Mouse (Mus musculus): Measurements from ENCODE around the gene Galk2. TPM values are rescaled to one million over a fixed set of nuclear protein-coding genes. Genes with fewer than 3 reads are reported as not detected.

Gene Galk2
- polyA plus RNA-seq, 1 experiment from 2014 or later = 35.2 TPM

GRCm38 (mm10) chr2:125868301-125868700, 9.4 kb downstream of the Galk2 start:
- Histone ChIP-seq H3K9ac (ENCODE audit: low read depth, low read length) (no peak overlapping the region), H3K9me3 (ENCODE audit: control insufficient read depth, low read length) (no peaks in the 10 kb centered on the region), H3K4me1 (ENCODE audit: control insufficient read depth, insufficient read depth, low read length) (0 out of 2 replicates have a peak, but pooled peaks cover 9% of the 10 kb centered on the region), H3K27ac (replicated peaks; ENCODE audit: low read depth, low read length) (no peak overlapping the region), H3K4me2 (ENCODE audit: low read depth, low read length) (no peak overlapping the region), H3K27me3 (replicated peaks; ENCODE audit: control insufficient read depth, insufficient read depth, low read length) (no peaks in the 10 kb centered on the region), H3K4me3 (ENCODE audit: low read depth, low read length) (no peak overlapping the region), H3K36me3 (ENCODE audit: control insufficient read depth, insufficient read depth, low read length) (peaks cover 7% of the 10 kb centered on the region; the same call in 1 of the 2 replicates)
- ATAC-seq (ENCODE audit: low read depth) = no peak
- WGBS = 85% methylated on average over 3 of the region's 3 CpGs
- DNase-seq (ENCODE audit: low spot score) = no peak

- 0 out of 2 replicates have a peak, but pooled peaks cover 9% of the 10 kb centered on the region for H3K4me1 ChIP-seq (ENCODE audit: control insufficient read depth, insufficient read depth, low read length)
- WGBS = 86% methylated on average over 3 of the region's 3 CpGs
- no peak overlapping the region for H3K4me2 ChIP-seq (ENCODE audit: low read depth, low read length)
- no peak overlapping the region for H3K4me3 ChIP-seq (ENCODE audit: low read depth, low read length)
- no peaks in the 10 kb centered on the region for H3K27me3 ChIP-seq (replicated peaks; ENCODE audit: control insufficient read depth, insufficient read depth, low read length)
- DNase-seq (ENCODE audit: low spot score) = no peak
- no peak for ATAC-seq (ENCODE audit: low read depth)
- peaks cover 10% of the 10 kb centered on the region; the same call in 1 of the 2 replicates for H3K36me3 ChIP-seq (ENCODE audit: control insufficient read depth, insufficient read depth, low read length)
- H3K9ac ChIP-seq (ENCODE audit: low read depth, low read length) = no peak overlapping the region
- H3K27ac ChIP-seq (replicated peaks; ENCODE audit: low read depth, low read length) = no peak overlapping the region
- no peaks in the 10 kb centered on the region for H3K9me3 ChIP-seq (ENCODE audit: control insufficient read depth, low read length)
Observed at GRCm38 (mm10) chr2:125870159-125870558, 11.2 kb downstream of the Galk2 start.

- H3K9ac ChIP-seq (ENCODE audit: low read depth, low read length) = no peak overlapping the region
- H3K4me2 ChIP-seq (ENCODE audit: low read depth, low read length) = no peak overlapping the region
- ATAC-seq (ENCODE audit: low read depth) (no peak), DNase-seq (ENCODE audit: low spot score) (no peak)
- WGBS = 63% methylated on average over 4 of the region's 4 CpGs
- H3K9me3 ChIP-seq (ENCODE audit: control insufficient read depth, low read length) = no peaks in the 10 kb centered on the region
- H3K27ac ChIP-seq (replicated peaks; ENCODE audit: low read depth, low read length) = no peak overlapping the region
- no peaks in the 10 kb centered on the region for H3K4me1 ChIP-seq (ENCODE audit: control insufficient read depth, insufficient read depth, low read length)
- no peak overlapping the region for H3K4me3 ChIP-seq (ENCODE audit: low read depth, low read length)
- H3K27me3 ChIP-seq (replicated peaks; ENCODE audit: control insufficient read depth, insufficient read depth, low read length) = no peaks in the 10 kb centered on the region
- H3K36me3 ChIP-seq (ENCODE audit: control insufficient read depth, insufficient read depth, low read length) = no peaks in the 10 kb centered on the region
Observed at GRCm38 (mm10) chr2:125885891-125886576, 27.1 kb downstream of the Galk2 start.

GRCm38 (mm10) chr2:125893096-125893495, 34.2 kb downstream of the Galk2 start:
- Histone ChIP-seq H3K9me3 (ENCODE audit: control insufficient read depth, low read length) (no peaks in the 10 kb centered on the region), H3K36me3 (ENCODE audit: control insufficient read depth, insufficient read depth, low read length) (0 out of 2 replicates have a peak, but pooled peaks cover 3% of the 10 kb centered on the region), H3K4me3 (ENCODE audit: low read depth, low read length) (no peak overlapping the region), H3K4me1 (ENCODE audit: control insufficient read depth, insufficient read depth, low read length) (no peaks in the 10 kb centered on the region), H3K27ac (replicated peaks; ENCODE audit: low read depth, low read length) (no peak overlapping the region), H3K4me2 (ENCODE audit: low read depth, low read length) (no peak overlapping the region), H3K9ac (ENCODE audit: low read depth, low read length) (no peak overlapping the region), H3K27me3 (replicated peaks; ENCODE audit: control insufficient read depth, insufficient read depth, low read length) (no peaks in the 10 kb centered on the region)
- ATAC-seq (ENCODE audit: low read depth) (no peak), DNase-seq (ENCODE audit: low spot score) (peak; percentile 60)
- WGBS = 36% methylated on average over 6 of the region's 6 CpGs

- 78% methylated on average over 4 of the region's 4 CpGs for WGBS
- H3K36me3 ChIP-seq (ENCODE audit: control insufficient read depth, insufficient read depth, low read length) = 0 out of 2 replicates have a peak, but pooled peaks cover 6% of the 10 kb centered on the region
- ATAC-seq (ENCODE audit: low read depth) (no peak), DNase-seq (ENCODE audit: low spot score) (peak; percentile 52)
- no peaks in the 10 kb centered on the region for H3K9me3 ChIP-seq (ENCODE audit: control insufficient read depth, low read length)
- no peak overlapping the region for H3K4me2 ChIP-seq (ENCODE audit: low read depth, low read length)
- H3K27ac ChIP-seq (replicated peaks; ENCODE audit: low read depth, low read length) = no peak overlapping the region
- no peak overlapping the region for H3K9ac ChIP-seq (ENCODE audit: low read depth, low read length)
- H3K4me3 ChIP-seq (ENCODE audit: low read depth, low read length) = no peak overlapping the region
- no peaks in the 10 kb centered on the region for H3K27me3 ChIP-seq (replicated peaks; ENCODE audit: control insufficient read depth, insufficient read depth, low read length)
- H3K4me1 ChIP-seq (ENCODE audit: control insufficient read depth, insufficient read depth, low read length) = no peaks in the 10 kb centered on the region
Observed at GRCm38 (mm10) chr2:125895099-125895498, 36.2 kb downstream of the Galk2 start.

- no peaks in the 10 kb centered on the region for H3K9me3 ChIP-seq (ENCODE audit: control insufficient read depth, low read length)
- H3K9ac ChIP-seq (ENCODE audit: low read depth, low read length) = no peak overlapping the region
- WGBS = 94% methylated on average over 3 of the region's 3 CpGs
- 0 out of 2 replicates have a peak, but pooled peaks cover 6% of the 10 kb centered on the region for H3K36me3 ChIP-seq (ENCODE audit: control insufficient read depth, insufficient read depth, low read length)
- H3K4me2 ChIP-seq (ENCODE audit: low read depth, low read length) = no peak overlapping the region
- no peaks in the 10 kb centered on the region for H3K4me1 ChIP-seq (ENCODE audit: control insufficient read depth, insufficient read depth, low read length)
- no peak overlapping the region for H3K4me3 ChIP-seq (ENCODE audit: low read depth, low read length)
- no peaks in the 10 kb centered on the region for H3K27me3 ChIP-seq (replicated peaks; ENCODE audit: control insufficient read depth, insufficient read depth, low read length)
- DNase-seq (ENCODE audit: low spot score) = no peak
- H3K27ac ChIP-seq (replicated peaks; ENCODE audit: low read depth, low read length) = no peak overlapping the region
- ATAC-seq (ENCODE audit: low read depth) = no peak
Observed at GRCm38 (mm10) chr2:125896355-125896754, 37.4 kb downstream of the Galk2 start.

GRCm38 (mm10) chr2:125900797-125901410, 42.0 kb downstream of the Galk2 start:
- ATAC-seq (ENCODE audit: low read depth) = no peak
- no peaks in the 10 kb centered on the region for H3K4me1 ChIP-seq (ENCODE audit: control insufficient read depth, insufficient read depth, low read length)
- no peak overlapping the region for H3K27ac ChIP-seq (replicated peaks; ENCODE audit: low read depth, low read length)
- H3K36me3 ChIP-seq (ENCODE audit: control insufficient read depth, insufficient read depth, low read length) = 0 out of 2 replicates have a peak, but pooled peaks cover 11% of the 10 kb centered on the region
- H3K27me3 ChIP-seq (replicated peaks; ENCODE audit: control insufficient read depth, insufficient read depth, low read length) = no peaks in the 10 kb centered on the region
- H3K4me2 ChIP-seq (ENCODE audit: low read depth, low read length) = no peak overlapping the region
- H3K9me3 ChIP-seq (ENCODE audit: control insufficient read depth, low read length) = no peaks in the 10 kb centered on the region
- H3K4me3 ChIP-seq (ENCODE audit: low read depth, low read length) = no peak overlapping the region
- no peak overlapping the region for H3K9ac ChIP-seq (ENCODE audit: low read depth, low read length)
- no peak for DNase-seq (ENCODE audit: low spot score)
- WGBS = 87% methylated on average over 6 of the region's 6 CpGs

- no peak overlapping the region for H3K9ac ChIP-seq (ENCODE audit: low read depth, low read length)
- H3K4me3 ChIP-seq (ENCODE audit: low read depth, low read length) = no peak overlapping the region
- H3K9me3 ChIP-seq (ENCODE audit: control insufficient read depth, low read length) = no peaks in the 10 kb centered on the region
- 88% methylated on average over 3 of the region's 3 CpGs for WGBS
- DNase-seq (ENCODE audit: low spot score) (no peak), ATAC-seq (ENCODE audit: low read depth) (no peak)
- 0 out of 2 replicates have a peak, but pooled peaks cover 11% of the 10 kb centered on the region for H3K36me3 ChIP-seq (ENCODE audit: control insufficient read depth, insufficient read depth, low read length)
- no peaks in the 10 kb centered on the region for H3K4me1 ChIP-seq (ENCODE audit: control insufficient read depth, insufficient read depth, low read length)
- H3K27me3 ChIP-seq (replicated peaks; ENCODE audit: control insufficient read depth, insufficient read depth, low read length) = no peaks in the 10 kb centered on the region
- H3K27ac ChIP-seq (replicated peaks; ENCODE audit: low read depth, low read length) = no peak overlapping the region
- no peak overlapping the region for H3K4me2 ChIP-seq (ENCODE audit: low read depth, low read length)
Observed at GRCm38 (mm10) chr2:125901426-125901825, 42.5 kb downstream of the Galk2 start.
